Mouse (Mus musculus) intestine, embryonic 16.5 days (tissue): ENCODE measurements around the gene Gm20671. TPM values are rescaled to one million over a fixed set of nuclear protein-coding genes. Genes with fewer than 3 reads are reported as not detected.
"Not testable (repeated sequence)": the region's sequence is repeated elsewhere in the genome, so short reads cannot be mapped to it uniquely, and the experiment has no call there.

ENCODE experiments used
- ATAC-seq: fragments of 200-750 bp; cut with Nextera tagmentation; 2 replicates; pipeline ENCODE4 v1.8.0; 2017; ENCODE audit warnings: moderate TSS enrichment, moderate library complexity
- H3K27ac ChIP-seq: fragments of 300-500 bp; sonication (generic); 2 replicates; pipeline ENCODE4 v1.5.1; 2014; ENCODE audit warnings: mild to moderate bottlenecking, low read length
- H3K27me3 ChIP-seq: fragments of 300-500 bp; sonication (generic); replicated peaks from 2 replicates; pipeline ENCODE4 v1.6.1; 2014; ENCODE audit warnings: low read length, control low read depth, mixed read lengths; ENCODE audit not compliant: control insufficient read depth, insufficient read depth
- H3K36me3 ChIP-seq: fragments of 300-500 bp; sonication (generic); 2 replicates; pipeline ENCODE4 v1.6.1; 2014; ENCODE audit warnings: low read length, control low read depth; ENCODE audit not compliant: control insufficient read depth, insufficient read depth
- H3K4me1 ChIP-seq: fragments of 300-500 bp; sonication (generic); 2 replicates; pipeline ENCODE4 v1.6.1; 2014; ENCODE audit warnings: low read length, control low read depth, mixed read lengths; ENCODE audit not compliant: control insufficient read depth, insufficient read depth
- H3K4me2 ChIP-seq: fragments of 300-500 bp; sonication (generic); 2 replicates; pipeline ENCODE4 v1.6.1; 2014; ENCODE audit warnings: low read depth, low read length, control low read depth
- H3K4me3 ChIP-seq: fragments of 300-500 bp; sonication (generic); 2 replicates; pipeline ENCODE4 v1.5.1; 2014; ENCODE audit warnings: mild to moderate bottlenecking, low read length
- H3K9ac ChIP-seq: fragments of 300-500 bp; sonication (generic); 2 replicates; pipeline ENCODE4 v1.6.1; 2014; ENCODE audit warnings: low read depth, low read length
- H3K9me3 ChIP-seq: fragments of 300-500 bp; sonication (generic); 2 replicates; pipeline ENCODE4 v1.6.1; 2016; ENCODE audit warnings: low read length, control low read depth; ENCODE audit not compliant: control insufficient read depth
- WGBS: fragments of 180-500 bp; shearing (Covaris S2); extraction: QIAGEN DNeasy Blood & Tissue Kit; methylation state at CpG from one replicate; pipeline ENCODE4 v1.1.7; 2014; 5-methylcytosine and 5-hydroxymethylcytosine counted together
- polyA plus RNA-seq: library from polyadenylated mRNA; unstranded; fragments of >200 nt; fragmentation: Nextera tagmentation; extraction: Ambion mirVana; gene quantifications from 2 replicates; pipeline ENCODE4 v1.2.1, GENCODE M21; 2015

Gene Gm20671
- polyA plus RNA-seq, 1 experiment from 2014 or later: not detected

GRCm38 (mm10) chr5:32853731-32854507, 27.0 kb upstream of the Gm20671 start, which contains the start of gene Prr14l:
Gene Prr14l, minus strand, starts transcription at chr5:32854256.
- peak; percentile 96 for ATAC-seq
- Histone ChIP-seq H3K4me3 (peak within 1 kb of the TSS; percentile 89), H3K9me3 (no peaks in the 10 kb centered on the region), H3K36me3 (no peaks in the 10 kb centered on the region), H3K4me1 (peaks cover 24% of the 10 kb centered on the region), H3K4me2 (peak within 1 kb of the TSS; percentile 73), H3K9ac (peak within 1 kb of the TSS; percentile 100), H3K27ac (peak within 1 kb of the TSS; percentile 87), H3K27me3 (no peaks in the 10 kb centered on the region)
- 0% methylated on average over 49 of the region's 51 CpGs for WGBS

- Histone ChIP-seq H3K4me1 (peaks cover 21% of the 10 kb centered on the region), H3K9me3 (no peaks in the 10 kb centered on the region), H3K36me3 (no peaks in the 10 kb centered on the region), H3K27me3 (no peaks in the 10 kb centered on the region), H3K9ac (peak overlapping the region; percentile 44), H3K4me2 (peak overlapping the region; percentile 73), H3K4me3 (peak overlapping the region; percentile 23), H3K27ac (no peak overlapping the region)
- no peak for ATAC-seq
- WGBS: 43% methylated on average over 6 of the region's 6 CpGs
These were observed 25.1 kb upstream of the Gm20671 start for GRCm38 (mm10) chr5:32852026-32852425.

GRCm38 (mm10) chr5:32849580-32849979, 22.7 kb upstream of the Gm20671 start:
- H3K9ac ChIP-seq, H3K4me3 ChIP-seq, H3K36me3 ChIP-seq, H3K4me2 ChIP-seq, ATAC-seq, H3K9me3 ChIP-seq, H3K27ac ChIP-seq, H3K27me3 ChIP-seq: not testable (repeated sequence)
- peaks cover 21% of the 10 kb centered on the region for H3K4me1 ChIP-seq
- WGBS: 85% methylated on average over 3 of the region's 3 CpGs

- peaks cover 21% of the 10 kb centered on the region for H3K4me1 ChIP-seq
- H3K9ac ChIP-seq: no peak overlapping the region
- 94% methylated on average over 3 of the region's 3 CpGs for WGBS
- no peaks in the 10 kb centered on the region for H3K9me3 ChIP-seq
- no peak overlapping the region for H3K4me2 ChIP-seq
- H3K27me3 ChIP-seq: no peaks in the 10 kb centered on the region
- H3K27ac ChIP-seq: no peak overlapping the region
- no peak for ATAC-seq
- no peaks in the 10 kb centered on the region for H3K36me3 ChIP-seq
- H3K4me3 ChIP-seq: no peak overlapping the region
These were observed 22.3 kb upstream of the Gm20671 start for GRCm38 (mm10) chr5:32849178-32849577.

GRCm38 (mm10) chr5:32840029-32840428, 13.1 kb upstream of the Gm20671 start:
- WGBS: 92% methylated on average over 2 of the region's 2 CpGs
- Histone ChIP-seq H3K36me3 (peaks cover 7% of the 10 kb centered on the region), H3K27ac (no peak overlapping the region), H3K9ac (no peak overlapping the region), H3K27me3 (no peaks in the 10 kb centered on the region), H3K4me3 (no peak overlapping the region), H3K4me1 (no peaks in the 10 kb centered on the region), H3K9me3 (no peaks in the 10 kb centered on the region), H3K4me2 (no peak overlapping the region)
- no peak for ATAC-seq

GRCm38 (mm10) chr5:32836976-32837375, 10.1 kb upstream of the Gm20671 start:
- ATAC-seq: no peak
- no peaks in the 10 kb centered on the region for H3K9me3 ChIP-seq
- H3K4me1 ChIP-seq: no peaks in the 10 kb centered on the region
- H3K27me3 ChIP-seq: no peaks in the 10 kb centered on the region
- no peak overlapping the region for H3K27ac ChIP-seq
- H3K36me3 ChIP-seq: peaks cover 7% of the 10 kb centered on the region
- no peak overlapping the region for H3K9ac ChIP-seq
- no peak overlapping the region for H3K4me3 ChIP-seq
- WGBS: 91% methylated on average over 5 of the region's 5 CpGs
- H3K4me2 ChIP-seq: no peak overlapping the region

- no peak overlapping the region for H3K27ac ChIP-seq
- no peaks in the 10 kb centered on the region for H3K9me3 ChIP-seq
- 89% methylated on average over 1 of the region's 1 CpGs for WGBS
- no peaks in the 10 kb centered on the region for H3K4me1 ChIP-seq
- no peak overlapping the region for H3K4me3 ChIP-seq
- ATAC-seq: no peak
- H3K27me3 ChIP-seq: no peaks in the 10 kb centered on the region
- no peak overlapping the region for H3K9ac ChIP-seq
- no peak overlapping the region for H3K4me2 ChIP-seq
- peaks cover 7% of the 10 kb centered on the region for H3K36me3 ChIP-seq
These were observed 7.6 kb upstream of the Gm20671 start for GRCm38 (mm10) chr5:32834497-32834896.

- H3K9ac ChIP-seq: no peak overlapping the region
- H3K4me3 ChIP-seq: no peak overlapping the region
- H3K27ac ChIP-seq: no peak overlapping the region
- no peaks in the 10 kb centered on the region for H3K27me3 ChIP-seq
- 83% methylated on average over 2 of the region's 2 CpGs for WGBS
- ATAC-seq: no peak
- H3K4me1 ChIP-seq: no peaks in the 10 kb centered on the region
- no peaks in the 10 kb centered on the region for H3K9me3 ChIP-seq
- peaks cover 13% of the 10 kb centered on the region; the same call in 1 of the 2 replicates for H3K36me3 ChIP-seq
- H3K4me2 ChIP-seq: no peak overlapping the region
These were observed 3.1 kb upstream of the Gm20671 start for GRCm38 (mm10) chr5:32830054-32830453.

DNA sequence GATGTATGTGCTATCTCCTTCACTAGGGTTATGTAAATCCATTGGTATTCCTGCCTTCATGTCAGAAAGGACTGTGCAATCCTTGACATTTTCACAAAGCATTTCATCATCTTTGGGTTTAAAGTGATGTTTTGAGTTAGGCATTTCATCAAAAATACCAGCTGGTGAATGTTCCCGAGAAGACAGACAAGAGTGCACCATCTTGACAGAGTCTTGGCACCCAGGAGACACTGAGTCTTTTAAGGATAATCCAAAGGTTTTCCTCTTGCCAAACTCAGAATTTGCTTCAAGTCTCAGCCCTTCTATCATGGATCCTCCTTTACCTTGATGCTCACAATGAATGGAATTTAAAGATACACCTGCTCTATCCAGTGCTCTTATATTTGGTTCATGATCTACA, 1.9 kb upstream of the Gm20671 start:
- H3K27ac ChIP-seq, H3K9me3 ChIP-seq, H3K4me2 ChIP-seq, H3K4me1 ChIP-seq, H3K27me3 ChIP-seq, ATAC-seq, H3K9ac ChIP-seq, H3K4me3 ChIP-seq: not testable (repeated sequence)
- WGBS: 89% methylated on average over 1 of the region's 1 CpGs
- H3K36me3 ChIP-seq: peaks cover 10% of the 10 kb centered on the region; the same call in 1 of the 2 replicates
